Mouse (Mus musculus) forebrain, postnatal 0 days (tissue): ENCODE results near the gene Itfg2. TPM values are rescaled to one million over a fixed set of nuclear protein-coding genes. Genes with fewer than 3 reads are reported as not detected.

Source experiments
- ATAC-seq: fragments of 200-750 bp; cut with Nextera tagmentation; 2 replicates; pipeline ENCODE4 v1.8.0; 2017; ENCODE audit warnings: mild to moderate bottlenecking, moderate library complexity
- DNase-seq: peaks from one replicate; pipeline ENCODE4 v3.0.0-alpha.2; 2015
- H3K27ac ChIP-seq: fragments of 300-500 bp; sonication (generic); 2 replicates; pipeline ENCODE4 v1.5.1; 2014; ENCODE audit warnings: low read depth, mild to moderate bottlenecking, antibody characterized with exemption, low read length, moderate library complexity, mixed read lengths
- H3K27me3 ChIP-seq: fragments of 300-500 bp; sonication (generic); 2 replicates; pipeline ENCODE4 v1.6.1; 2014; ENCODE audit warnings: mild to moderate bottlenecking, low read length, mixed read lengths; ENCODE audit not compliant: insufficient read depth
- H3K36me3 ChIP-seq: fragments of 300-500 bp; sonication (generic); 2 replicates; pipeline ENCODE4 v1.6.1; 2014; ENCODE audit warnings: mild to moderate bottlenecking, moderate library complexity; ENCODE audit not compliant: insufficient read depth
- H3K4me1 ChIP-seq: fragments of 300-500 bp; sonication (generic); 2 replicates; pipeline ENCODE4 v1.6.1; 2014; ENCODE audit warnings: antibody characterized with exemption; ENCODE audit not compliant: insufficient read depth
- H3K4me2 ChIP-seq: fragments of 300-500 bp; sonication (generic); 2 replicates; pipeline ENCODE4 v1.6.1; 2014; ENCODE audit warnings: low read depth, mild to moderate bottlenecking, moderate library complexity
- H3K4me3 ChIP-seq: fragments of 300-500 bp; sonication (generic); 2 replicates; pipeline ENCODE4 v1.5.1; 2014; ENCODE audit warnings: low read depth, low read length, mixed read lengths
- H3K9ac ChIP-seq: fragments of 300-500 bp; sonication (generic); 2 replicates; pipeline ENCODE4 v1.6.1; 2014; ENCODE audit warnings: mild to moderate bottlenecking
- H3K9me3 ChIP-seq: fragments of 300-500 bp; sonication (generic); 2 replicates; pipeline ENCODE4 v1.6.1; 2016; ENCODE audit warnings: low read length
- CTCF ChIP-seq: sonication (generic); IDR thresholded peaks from 2 replicates; pipeline ENCODE4 v1.5.1; 2016; ENCODE audit warnings: antibody characterized with exemption, control low read depth, low read depth
- WGBS: fragments of 180-500 bp; shearing (Covaris S2); extraction: QIAGEN DNeasy Blood & Tissue Kit; methylation state at CpG from one replicate; pipeline ENCODE4 v1.1.7; 2014; 5-methylcytosine and 5-hydroxymethylcytosine counted together
- polyA plus RNA-seq: library from polyadenylated mRNA; unstranded; fragments of >200 nt; fragmentation: Nextera tagmentation; extraction: Ambion mirVana; gene quantifications from 2 replicates; pipeline ENCODE4 v1.2.1, GENCODE M21; 2015
- total RNA-seq: library from RNA; depleted of rRNA; stranded (reverse); fragments of >200 nt; gene quantifications from 2 replicates; pipeline ENCODE4 v1.2.3, GENCODE M21; 2014

Itfg2 gene
- total and polyA plus RNA-seq, 2 experiments from 2014 or later, result 33.7 to 57.6 TPM

- ATAC-seq (peak; percentile 81), DNase-seq (peak; percentile 76)
- H3K4me1 ChIP-seq, result no peaks in the 10 kb centered on the region
- H3K36me3 ChIP-seq, result no peaks in the 10 kb centered on the region
- H3K9ac ChIP-seq, result no peak overlapping the region
- 0 out of 2 replicates have a peak overlapping the region, but pooled peaks have one; percentile 11 for H3K4me3 ChIP-seq
- H3K4me2 ChIP-seq, result peak overlapping the region; percentile 31
- peak; percentile 77 for TF ChIP-seq CTCF
- WGBS, result 8% methylated on average over 14 of the region's 14 CpGs
- no peak overlapping the region for H3K27ac ChIP-seq
- H3K27me3 ChIP-seq, result no peaks in the 10 kb centered on the region
- H3K9me3 ChIP-seq, result no peaks in the 10 kb centered on the region
These were observed 21.2 kb upstream of the Itfg2 start for GRCm38 (mm10) chr6:128445761-128446535.

- DNase-seq (no peak), ATAC-seq (no peak)
- H3K27ac ChIP-seq, result no peak overlapping the region
- no peak overlapping the region for H3K4me3 ChIP-seq
- H3K27me3 ChIP-seq, result no peaks in the 10 kb centered on the region
- no peak overlapping the region for H3K4me2 ChIP-seq
- peaks cover 11% of the 10 kb centered on the region for H3K36me3 ChIP-seq
- WGBS, result 89% methylated on average over 2 of the region's 2 CpGs
- no peaks in the 10 kb centered on the region for H3K9me3 ChIP-seq
- peaks cover 4% of the 10 kb centered on the region for H3K4me1 ChIP-seq
- 0 out of 2 replicates have a peak, but pooled peaks have one; percentile 16 for TF ChIP-seq CTCF
- H3K9ac ChIP-seq, result no peak overlapping the region
These were observed 15.5 kb upstream of the Itfg2 start for GRCm38 (mm10) chr6:128440238-128440637.

- Histone ChIP-seq H3K27ac (no peak overlapping the region), H3K4me3 (peak overlapping the region; percentile 98), H3K4me1 (peaks cover 4% of the 10 kb centered on the region), H3K36me3 (peaks cover 24% of the 10 kb centered on the region), H3K4me2 (peak overlapping the region; percentile 61), H3K9ac (peak overlapping the region; percentile 97; the same call in 1 of the 2 replicates), H3K9me3 (no peaks in the 10 kb centered on the region), H3K27me3 (no peaks in the 10 kb centered on the region)
- peak; percentile 37 for ATAC-seq
- TF ChIP-seq CTCF, result no peak
- no peak for DNase-seq
- 27% methylated on average over 18 of the region's 18 CpGs for WGBS
These were observed 14.2 kb upstream of the Itfg2 start for GRCm38 (mm10) chr6:128438871-128439341.

GRCm38 (mm10) chr6:128438317-128438870 is 13.7 kb upstream of the Itfg2 start, which contains the start of gene Fkbp4:
Gene Fkbp4, minus strand, starts transcription at chr6:128438677.
- ATAC-seq, result peak; percentile 97

GRCm38 (mm10) chr6:128437731-128438316 is 13.1 kb upstream of the Itfg2 start:
- DNase-seq (peak; percentile 77), ATAC-seq (peak; percentile 73)
- Histone ChIP-seq H3K4me2 (peak overlapping the region; percentile 61), H3K9ac (peak overlapping the region; percentile 97), H3K4me3 (peak overlapping the region; percentile 98), H3K27ac (peak overlapping the region; percentile 92), H3K36me3 (peaks cover 35% of the 10 kb centered on the region), H3K9me3 (no peaks in the 10 kb centered on the region), H3K27me3 (no peaks in the 10 kb centered on the region), H3K4me1 (peaks cover 4% of the 10 kb centered on the region)
- 1% methylated on average over 50 of the region's 52 CpGs for WGBS
- no peak for TF ChIP-seq CTCF

More at GRCm38 (mm10) chr6:128438317-128438870, 13.7 kb upstream of the Itfg2 start, which contains the start of gene Fkbp4:
- no peaks in the 10 kb centered on the region for H3K9me3 ChIP-seq
- peak within 1 kb of the TSS; percentile 97 for H3K9ac ChIP-seq
- peak within 1 kb of the TSS; percentile 92 for H3K27ac ChIP-seq
- peak within 1 kb of the TSS; percentile 61 for H3K4me2 ChIP-seq
- peak; percentile 95 for DNase-seq
- peaks cover 29% of the 10 kb centered on the region for H3K36me3 ChIP-seq
- H3K27me3 ChIP-seq, result no peaks in the 10 kb centered on the region
- peak; percentile 38; the same call in 1 of the 2 replicates for TF ChIP-seq CTCF
- WGBS, result under 1% methylated on average over 66 of the region's 67 CpGs
- peaks cover 4% of the 10 kb centered on the region for H3K4me1 ChIP-seq
- peak within 1 kb of the TSS; percentile 98 for H3K4me3 ChIP-seq

GRCm38 (mm10) chr6:128437288-128437687 is 12.6 kb upstream of the Itfg2 start:
- no peak for TF ChIP-seq CTCF
- Histone ChIP-seq H3K4me3 (peak overlapping the region; percentile 98), H3K36me3 (peaks cover 40% of the 10 kb centered on the region), H3K9me3 (no peaks in the 10 kb centered on the region), H3K27me3 (no peaks in the 10 kb centered on the region), H3K9ac (peak overlapping the region; percentile 97), H3K27ac (peak overlapping the region; percentile 92), H3K4me1 (peaks cover 4% of the 10 kb centered on the region), H3K4me2 (peak overlapping the region; percentile 61)
- DNase-seq (no peak), ATAC-seq (no peak; the same call in 1 of the 2 replicates)
- WGBS, result 4% methylated on average over 10 of the region's 10 CpGs
